Mouse (Mus musculus) heart, adult 2 months (tissue): Measurements from ENCODE around the gene Fbxo34. TPM values are rescaled to one million over a fixed set of nuclear protein-coding genes. Genes with fewer than 3 reads are reported as not detected.

Experiments
- DNase-seq, 2 experiments: peaks; one replicate each; pipeline ENCODE4 v3.0.0; 2021
- H3K27ac ChIP-seq: fragments of 200-600 bp; 2 replicates; pipeline ENCODE4 v1.8.1; 2022
- H3K27me3 ChIP-seq: fragments of 200-500 bp; 2 replicates; pipeline ENCODE4 v1.6.1; 2012; ENCODE audit warnings: mild to moderate bottlenecking, low read length, inconsistent platforms, mixed read lengths; ENCODE audit not compliant: control insufficient read depth, insufficient read depth
- H3K36me3 ChIP-seq: fragments of 200-500 bp; 2 replicates; pipeline ENCODE4 v1.6.1; 2012; ENCODE audit warnings: low read length, inconsistent platforms; ENCODE audit not compliant: control insufficient read depth, insufficient read depth
- H3K4me1 ChIP-seq: fragments of 200-500 bp; 2 replicates; pipeline ENCODE4 v1.6.1; 2011; ENCODE audit warnings: low read length; ENCODE audit not compliant: control insufficient read depth, insufficient read depth
- H3K4me3 ChIP-seq: fragments of 200-600 bp; 2 replicates; pipeline ENCODE4 v1.8.1; 2022
- H3K79me2 ChIP-seq: fragments of 200-500 bp; replicated peaks from 2 replicates; pipeline ENCODE4 v1.6.1; 2012; ENCODE audit warnings: mild to moderate bottlenecking, inconsistent platforms, low read length, moderate library complexity, mixed read lengths; ENCODE audit not compliant: control insufficient read depth, insufficient read depth
- H3K9ac ChIP-seq: fragments of 200-500 bp; 2 replicates; pipeline ENCODE4 v1.6.1; 2012; ENCODE audit warnings: low read depth, mild to moderate bottlenecking, control low read depth, inconsistent platforms, low read length, mixed read lengths
- CTCF ChIP-seq: fragments of 200-600 bp; IDR thresholded peaks from 2 replicates; pipeline ENCODE4 v1.8.1; 2022; ENCODE audit warnings: antibody characterized with exemption, mild to moderate bottlenecking, moderate library complexity
- EP300 ChIP-seq: fragments of 200-500 bp; IDR thresholded peaks from 2 replicates; pipeline ENCODE4 v1.6.1; 2011; ENCODE audit warnings: low read depth, low read length, control low read depth; ENCODE audit not compliant: insufficient read depth
- POLR2A ChIP-seq: fragments of 200-500 bp; IDR thresholded peaks from 2 replicates; pipeline ENCODE4 v1.6.1; 2011; ENCODE audit warnings: mild to moderate bottlenecking, low read depth, low read length, control low read depth; ENCODE audit not compliant: insufficient read depth
- WGBS: fragments of 180-500 bp; shearing (Covaris S2); methylation state at CpG from one replicate; pipeline ENCODE4 v1.1.7; 2018; 5-methylcytosine and 5-hydroxymethylcytosine counted together
- intact Hi-C: fragments of 180-260 bp; cut with DNase I; formaldehyde crosslinking; loops from one replicate; pipeline ENCODE4 v1.15.1; 2025
- polyA plus RNA-seq: library from polyadenylated mRNA; depleted of rRNA; stranded (reverse); fragments of >200 nt; gene quantifications from 2 replicates; pipeline ENCODE4 v1.2.3, GENCODE M21; 2012
- total RNA-seq, 2 experiments: library from RNA; stranded (reverse); gene quantifications; 2 replicates each; pipeline ENCODE4 v1.2.3; 2021

The Fbxo34 gene
- total and polyA plus RNA-seq, 3 experiments, result 7.4 to 11.3 (median 10.3) TPM

- Histone ChIP-seq H3K27me3 (no peaks in the 10 kb centered on the region), H3K9ac (no peak overlapping the region), H3K27ac (no peak overlapping the region), H3K36me3 (no peaks in the 10 kb centered on the region), H3K79me2 (no peaks in the 10 kb centered on the region), H3K4me3 (no peak overlapping the region), H3K4me1 (no peaks in the 10 kb centered on the region)
- no peak for DNase-seq
- intact Hi-C loops, result no loop called here
- no peak for TF ChIP-seq POLR2A
- no peak for TF ChIP-seq CTCF
- no peak for TF ChIP-seq EP300
- 67% methylated on average over 5 of the region's 5 CpGs for WGBS
These were observed 94.1 kb downstream of the Fbxo34 start for GRCm38 (mm10) chr14:47544286-47544685.

DNA sequence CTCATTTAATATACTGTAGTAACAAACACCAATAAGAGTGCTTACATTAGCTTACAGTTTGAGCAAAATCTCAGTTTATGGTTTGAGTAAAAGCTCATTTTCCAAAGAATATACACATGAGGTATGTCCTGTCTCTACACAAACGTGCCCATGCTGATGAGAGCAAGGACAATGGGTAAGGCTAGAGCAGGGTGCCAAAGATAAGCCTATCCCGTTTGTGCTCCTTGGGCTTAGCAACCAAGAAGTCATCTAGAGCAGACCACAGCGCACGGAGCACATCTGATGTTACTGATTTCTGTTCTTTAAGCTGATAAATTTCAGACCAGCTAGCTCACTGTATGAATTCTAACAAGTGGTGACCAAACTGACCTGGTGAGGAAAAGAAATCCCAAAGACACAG lies 94.7 kb downstream of the Fbxo34 start:
- 79% methylated on average over 4 of the region's 4 CpGs for WGBS
- TF ChIP-seq EP300, result no peak
- no peak for TF ChIP-seq CTCF
- no peak for TF ChIP-seq POLR2A
- intact Hi-C loops, result no loop called here
- Histone ChIP-seq H3K4me3 (no peak overlapping the region), H3K4me1 (no peaks in the 10 kb centered on the region), H3K79me2 (no peaks in the 10 kb centered on the region), H3K9ac (no peak overlapping the region), H3K36me3 (no peaks in the 10 kb centered on the region), H3K27ac (no peak overlapping the region), H3K27me3 (no peaks in the 10 kb centered on the region)
- DNase-seq, result no peak

DNA sequence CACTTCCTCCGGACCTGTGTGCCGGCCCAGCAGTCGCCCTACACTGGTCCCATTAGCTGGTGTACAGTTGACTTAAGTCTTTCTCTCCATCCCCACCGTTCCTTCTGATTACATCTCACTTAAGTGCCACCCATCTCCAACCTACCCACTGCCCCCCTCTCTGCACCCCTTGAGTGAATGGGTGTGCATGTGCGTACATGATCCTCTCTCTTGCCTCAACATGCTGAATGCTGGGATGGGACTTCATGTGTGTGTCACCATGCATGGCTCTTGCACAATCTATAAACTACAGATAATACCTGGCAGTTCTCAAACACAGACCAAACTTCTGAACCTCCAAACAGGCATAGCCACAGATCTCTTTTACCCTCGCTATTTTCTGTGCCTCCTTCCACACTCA lies 101.4 kb downstream of the Fbxo34 start:
- 96% methylated on average over 6 of the region's 6 CpGs for WGBS
- no peaks in the 10 kb centered on the region for H3K4me1 ChIP-seq
- TF ChIP-seq EP300, result no peak
- TF ChIP-seq POLR2A, result no peak
- TF ChIP-seq CTCF, result no peak
- H3K36me3 ChIP-seq, result no peaks in the 10 kb centered on the region
- no peaks in the 10 kb centered on the region for H3K27me3 ChIP-seq
- intact Hi-C loops, result no loop called here
- H3K27ac ChIP-seq, result no peak overlapping the region
- DNase-seq, result no peak
- no peak overlapping the region for H3K4me3 ChIP-seq
- no peak overlapping the region for H3K9ac ChIP-seq
- no peaks in the 10 kb centered on the region for H3K79me2 ChIP-seq

DNA sequence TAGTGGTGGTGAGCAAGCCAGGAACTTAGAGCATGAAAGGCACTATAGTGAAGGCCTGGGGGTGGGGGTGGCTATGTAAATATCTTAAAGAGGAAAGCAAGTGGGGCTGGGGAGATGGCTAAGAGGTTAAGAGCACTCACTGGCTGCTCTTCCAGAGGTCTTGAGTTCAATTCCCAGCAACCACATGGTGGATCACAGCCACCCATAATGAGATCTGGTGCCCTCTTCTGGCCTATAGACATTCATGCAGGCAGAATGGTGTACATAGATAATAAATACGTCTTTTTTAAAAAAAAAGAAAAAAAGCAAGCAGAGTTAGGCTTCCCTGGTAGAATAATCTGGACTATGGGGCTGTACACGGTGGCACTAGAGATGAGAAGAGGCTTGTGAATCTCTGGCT lies 103.2 kb downstream of the Fbxo34 start:
- H3K79me2 ChIP-seq, result no peaks in the 10 kb centered on the region; the same call in 1 of the 2 replicates
- DNase-seq, result no peak
- no peaks in the 10 kb centered on the region for H3K27me3 ChIP-seq
- WGBS, result 96% methylated on average over 2 of the region's 2 CpGs
- H3K4me1 ChIP-seq, result no peaks in the 10 kb centered on the region
- no peak for TF ChIP-seq EP300
- no peak for TF ChIP-seq POLR2A
- peak; percentile 23; the same call in 1 of the 2 replicates for TF ChIP-seq CTCF
- no peak overlapping the region for H3K9ac ChIP-seq
- intact Hi-C loops, result no loop called here
- H3K36me3 ChIP-seq, result no peaks in the 10 kb centered on the region; the same call in 1 of the 2 replicates
- no peak overlapping the region for H3K4me3 ChIP-seq
- H3K27ac ChIP-seq, result no peak overlapping the region

GRCm38 (mm10) chr14:47554236-47554635 lies 104.0 kb downstream of the Fbxo34 start:
- H3K4me1 ChIP-seq, result no peaks in the 10 kb centered on the region
- no peak overlapping the region for H3K27ac ChIP-seq
- TF ChIP-seq EP300 (no peak), CTCF (no peak), POLR2A (no peak)
- no peak for DNase-seq
- no peaks in the 10 kb centered on the region for H3K27me3 ChIP-seq
- no peak overlapping the region for H3K9ac ChIP-seq
- H3K4me3 ChIP-seq, result no peak overlapping the region
- H3K36me3 ChIP-seq, result no peaks in the 10 kb centered on the region; the same call in 1 of the 2 replicates
- intact Hi-C loops, result no loop called here
- 82% methylated on average over 4 of the region's 4 CpGs for WGBS
- H3K79me2 ChIP-seq, result no peaks in the 10 kb centered on the region; the same call in 1 of the 2 replicates

DNA sequence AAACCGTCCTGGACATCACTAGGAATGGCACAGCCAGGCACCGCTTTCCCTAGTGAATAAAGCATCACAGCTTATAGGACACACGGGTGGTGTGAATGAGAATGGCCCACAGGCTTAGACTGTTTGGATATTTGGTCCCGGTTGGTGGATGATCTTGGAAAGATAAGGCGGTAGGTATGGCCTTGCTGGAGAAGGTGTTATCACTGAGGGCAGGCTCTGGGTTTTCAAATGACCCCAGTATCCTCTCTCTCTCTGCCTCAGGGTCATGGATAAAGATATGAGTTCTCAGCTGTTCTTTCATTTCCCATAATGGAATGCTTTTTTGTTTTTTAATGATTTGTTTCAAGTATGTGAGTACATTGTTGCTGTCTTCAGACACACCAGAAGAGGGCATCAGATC lies 105.0 kb downstream of the Fbxo34 start:
- Histone ChIP-seq H3K27ac (no peak overlapping the region), H3K4me1 (no peaks in the 10 kb centered on the region), H3K4me3 (no peak overlapping the region), H3K36me3 (no peaks in the 10 kb centered on the region; the same call in 1 of the 2 replicates), H3K79me2 (no peaks in the 10 kb centered on the region; the same call in 1 of the 2 replicates), H3K9ac (no peak overlapping the region), H3K27me3 (no peaks in the 10 kb centered on the region)
- no peak for DNase-seq
- WGBS, result 92% methylated on average over 5 of the region's 5 CpGs
- TF ChIP-seq EP300 (no peak), POLR2A (no peak), CTCF (no peak)
- intact Hi-C loops, result no loop called here
